Mouse (Mus musculus) MEL (cell line): ENCODE results near the gene Cyfip2. TPM values are rescaled to one million over a fixed set of nuclear protein-coding genes. Genes with fewer than 3 reads are reported as not detected.
"Not testable (repeated sequence)": the region's sequence is repeated elsewhere in the genome, so short reads cannot be mapped to it uniquely, and the experiment has no call there.

Experiments used
- DNase-seq: peaks from one replicate; pipeline ENCODE4 v3.0.0; 2011; ENCODE audit warnings: low read depth, low spot score
- H3K27ac ChIP-seq: 2 replicates; pipeline ENCODE4 v1.5.1; 2012; ENCODE audit warnings: low read depth, mild to moderate bottlenecking, control low read depth, low read length, moderate library complexity; ENCODE audit not compliant: control insufficient read depth
- H3K27me3 ChIP-seq, 2 experiments: fragments of 150-350 bp in 1 of 2; sonication (generic) in 1 of 2; 2 replicates each; pipeline ENCODE4 v1.6.1; 2012; ENCODE audit warnings: low read length in 2 of 2, mild to moderate bottlenecking in 2 of 2, improper control_type of control experiment in 1 of 2, moderate library complexity in 1 of 2; ENCODE audit not compliant: insufficient read depth in 2 of 2, control insufficient read depth in 1 of 2
- H3K36me3 ChIP-seq, 2 experiments: 2 replicates each; pipeline ENCODE4 v1.6.1; 2012 to 2014; ENCODE audit warnings: low read length in 2 of 2, improper control_type of control experiment in 1 of 2, inconsistent platforms in 1 of 2, mild to moderate bottlenecking in 1 of 2; ENCODE audit not compliant: insufficient read depth in 2 of 2, control insufficient read depth in 1 of 2
- H3K4me1 ChIP-seq, 2 experiments: fragments of 150-350 bp in 1 of 2; sonication (generic) in 1 of 2; 2 replicates each; pipeline ENCODE4 v1.6.1; 2012; ENCODE audit warnings: low read length in 2 of 2, improper control_type of control experiment in 1 of 2, mild to moderate bottlenecking in 1 of 2; ENCODE audit not compliant: insufficient read depth in 2 of 2, control insufficient read depth in 1 of 2
- H3K4me3 ChIP-seq, 2 experiments: fragments of 150-350 bp in 1 of 2; sonication (generic) in 1 of 2; 2 replicates each; pipeline ENCODE4 v1.5.1; 2012; ENCODE audit warnings: low read depth in 2 of 2, low read length in 2 of 2, mild to moderate bottlenecking in 2 of 2, moderate library complexity in 2 of 2, control low read depth in 1 of 2, improper control_type of control experiment in 1 of 2; ENCODE audit not compliant: control insufficient read depth in 1 of 2, insufficient read depth in 1 of 2
- H3K79me2 ChIP-seq: 2 replicates; pipeline ENCODE4 v1.6.1; 2012; ENCODE audit warnings: mild to moderate bottlenecking, low read length, moderate library complexity; ENCODE audit not compliant: control insufficient read depth, poor library complexity, insufficient read depth
- H3K9ac ChIP-seq: 2 replicates; pipeline ENCODE4 v1.6.1; 2012; ENCODE audit warnings: low read depth, mild to moderate bottlenecking, control low read depth, low read length, moderate library complexity; ENCODE audit not compliant: control insufficient read depth, poor library complexity, severe bottlenecking
- H3K9me3 ChIP-seq: fragments of 150-350 bp; sonication (generic); replicated peaks from 2 replicates; pipeline ENCODE4 v1.6.1; 2012; ENCODE audit warnings: mild to moderate bottlenecking, low read length, improper control_type of control experiment, moderate library complexity; ENCODE audit not compliant: insufficient read depth
- CHD1 ChIP-seq: IDR thresholded peaks from 2 replicates; pipeline ENCODE4 v1.6.1; 2012; ENCODE audit warnings: low read depth, mild to moderate bottlenecking, inconsistent platforms, low read length, improper control_type of control experiment
- ELF1 ChIP-seq: IDR thresholded peaks from 2 replicates; pipeline ENCODE4 v1.6.1; 2014; ENCODE audit warnings: low read depth, mild to moderate bottlenecking, inconsistent platforms, low read length, improper control_type of control experiment, moderate library complexity
- EP300 ChIP-seq, 2 experiments: IDR thresholded peaks; 2 replicates each; pipeline ENCODE4 v1.6.1; 2011; ENCODE audit warnings: improper control_type of control experiment in 2 of 2, low read length in 2 of 2, low read depth in 1 of 2, mild to moderate bottlenecking in 1 of 2
- ETS1 ChIP-seq: IDR thresholded peaks from 2 replicates; pipeline ENCODE4 v1.6.1; 2012; ENCODE audit warnings: low read depth, mild to moderate bottlenecking, inconsistent platforms, low read length, improper control_type of control experiment, moderate library complexity
- GABPA ChIP-seq: IDR thresholded peaks from 2 replicates; pipeline ENCODE4 v1.6.1; 2012; ENCODE audit warnings: low read depth, mild to moderate bottlenecking, inconsistent platforms, low read length, improper control_type of control experiment, moderate library complexity
- GATA1 ChIP-seq: IDR thresholded peaks from 2 replicates; pipeline ENCODE4 v1.6.1; 2011; ENCODE audit warnings: low read depth, low read length, improper control_type of control experiment
- HCFC1 ChIP-seq: IDR thresholded peaks from 2 replicates; pipeline ENCODE4 v1.6.1; 2012; ENCODE audit warnings: low read depth, mild to moderate bottlenecking, inconsistent platforms, low read length, improper control_type of control experiment, moderate library complexity
- JUND ChIP-seq: IDR thresholded peaks from 2 replicates; pipeline ENCODE4 v1.6.1; 2011; ENCODE audit warnings: low read depth, mild to moderate bottlenecking, improper control_type of control experiment, low read length
- MAFK ChIP-seq: IDR thresholded peaks from 2 replicates; pipeline ENCODE4 v1.6.1; 2011; ENCODE audit warnings: low read depth, mild to moderate bottlenecking, low read length, improper control_type of control experiment, borderline replicate concordance
- NELFE ChIP-seq: IDR thresholded peaks from 2 replicates; pipeline ENCODE4 v1.6.1; 2011; ENCODE audit warnings: low read depth, low read length, improper control_type of control experiment
- NRF1 ChIP-seq: IDR thresholded peaks from 2 replicates; pipeline ENCODE4 v1.6.1; 2014; ENCODE audit warnings: low read depth, mild to moderate bottlenecking, inconsistent platforms, low read length, improper control_type of control experiment, moderate library complexity; ENCODE audit not compliant: poor library complexity, insufficient read depth, severe bottlenecking
- POLR2A ChIP-seq, 2 experiments: IDR thresholded peaks; 2 replicates each; pipeline ENCODE4 v1.6.1; 2011 to 2012; ENCODE audit warnings: low read length in 2 of 2, mild to moderate bottlenecking in 2 of 2, control low read depth in 1 of 2, improper control_type of control experiment in 1 of 2, low read depth in 1 of 2, moderate library complexity in 1 of 2; ENCODE audit not compliant: control insufficient read depth in 1 of 2, insufficient read depth in 1 of 2, poor library complexity in 1 of 2
- POLR2AphosphoS2 ChIP-seq: IDR thresholded peaks from 2 replicates; pipeline ENCODE4 v1.6.1; 2011; ENCODE audit warnings: low read length, improper control_type of control experiment
- POLR2AphosphoS5 ChIP-seq: IDR thresholded peaks from 2 replicates; pipeline ENCODE4 v1.6.1; 2012; ENCODE audit warnings: low read depth, borderline replicate concordance, mild to moderate bottlenecking, inconsistent platforms, low read length, moderate library complexity, mixed read lengths
- RAD21 ChIP-seq: IDR thresholded peaks from 2 replicates; pipeline ENCODE4 v1.6.1; 2011; ENCODE audit warnings: mild to moderate bottlenecking, low read depth, low read length, improper control_type of control experiment
- RCOR1 ChIP-seq: IDR thresholded peaks from 2 replicates; pipeline ENCODE4 v1.6.1; 2012; ENCODE audit warnings: low read depth, mild to moderate bottlenecking, inconsistent platforms, low read length, improper control_type of control experiment
- SMC3 ChIP-seq: IDR thresholded peaks from 2 replicates; pipeline ENCODE4 v1.6.1; 2011; ENCODE audit warnings: low read depth, low read length, improper control_type of control experiment
- TAL1 ChIP-seq: IDR thresholded peaks from 2 replicates; pipeline ENCODE4 v1.6.1; 2012; ENCODE audit warnings: mild to moderate bottlenecking, inconsistent platforms, low read length, moderate library complexity, mixed read lengths
- TBP ChIP-seq: IDR thresholded peaks from 2 replicates; pipeline ENCODE4 v1.8.0; 2011; ENCODE audit warnings: low read depth, low read length, improper control_type of control experiment
- TCF12 ChIP-seq: IDR thresholded peaks from 2 replicates; pipeline ENCODE4 v1.6.1; 2014; ENCODE audit warnings: low read depth, mild to moderate bottlenecking, inconsistent platforms, low read length, improper control_type of control experiment, moderate library complexity
- UBTF ChIP-seq: IDR thresholded peaks from 2 replicates; pipeline ENCODE4 v1.6.1; 2012; ENCODE audit warnings: low read depth, mild to moderate bottlenecking, inconsistent platforms, low read length, improper control_type of control experiment, moderate library complexity, borderline replicate concordance; ENCODE audit not compliant: insufficient read depth
- USF1 ChIP-seq: IDR thresholded peaks from 2 replicates; pipeline ENCODE4 v1.6.1; 2014; ENCODE audit warnings: low read depth, mild to moderate bottlenecking, inconsistent platforms, low read length, improper control_type of control experiment, moderate library complexity
- USF2 ChIP-seq, 2 experiments: IDR thresholded peaks; 2 replicates each; pipeline ENCODE4 v1.6.1; 2011 to 2012; ENCODE audit warnings: improper control_type of control experiment in 2 of 2, low read length in 2 of 2, borderline replicate concordance in 1 of 2, inconsistent platforms in 1 of 2, low read depth in 1 of 2, mild to moderate bottlenecking in 1 of 2; ENCODE audit not compliant: insufficient read depth in 1 of 2
- ZC3H11A ChIP-seq: IDR thresholded peaks from 2 replicates; pipeline ENCODE4 v1.6.1; 2012; ENCODE audit warnings: low read depth, mild to moderate bottlenecking, inconsistent platforms, low read length, improper control_type of control experiment
- ZNF384 ChIP-seq: IDR thresholded peaks from 2 replicates; pipeline ENCODE4 v1.6.1; 2012; ENCODE audit warnings: low read depth, mild to moderate bottlenecking, inconsistent platforms, low read length, improper control_type of control experiment
- polyA plus RNA-seq, 2 experiments: library from polyadenylated mRNA; stranded (reverse) in 1 of 2; unstranded in 1 of 2; fragments of >175 nt in 1 of 2; fragments of >200 nt in 1 of 2; gene quantifications; 2 replicates each; pipeline versions ENCODE4 v1.2.1 to v1.2.4; 2012; ENCODE audit warnings: low replicate concordance in 2 of 2, low read depth in 1 of 2; ENCODE audit not compliant: insufficient read length in 2 of 2, insufficient read depth in 1 of 2, missing spikeins in 1 of 2
- total RNA-seq: library from RNA; depleted of rRNA; stranded (reverse); fragments of 300-350 nt; gene quantifications from 2 replicates; pipeline ENCODE4 v1.2.3, GENCODE M21; 2012

Gene Cyfip2
- total and polyA plus RNA-seq, 3 experiments = 9.9 to 31.8 (median 18.9) TPM

DNA sequence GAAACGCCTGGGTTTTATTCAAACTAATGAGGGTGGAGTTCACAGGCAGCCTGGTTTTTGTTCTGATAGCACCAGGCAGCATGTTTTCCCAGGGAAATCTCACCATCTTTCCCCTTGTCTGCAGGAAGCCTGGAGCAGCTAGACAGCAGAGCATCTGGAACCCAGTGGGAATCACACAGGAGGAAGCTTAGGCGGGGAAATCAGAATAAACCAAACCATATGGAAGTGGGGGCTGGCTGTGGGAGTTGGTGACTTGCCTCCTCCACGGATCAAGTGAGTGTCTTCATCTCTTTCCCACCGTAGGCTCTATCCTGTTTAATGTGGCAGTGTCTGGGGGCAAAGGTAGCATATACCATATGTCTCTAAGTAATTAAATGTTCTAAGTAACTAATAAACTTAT, 127.2 kb downstream of the Cyfip2 start:
- Histone ChIP-seq H3K9me3 (no peaks in the 10 kb centered on the region), H3K36me3 (no peaks in the 10 kb centered on the region), H3K9ac (no peak overlapping the region), H3K27me3 (peaks cover 0 to 7% of the 10 kb centered on the region in 2 experiments; a peak in 3 of 4 replicates), H3K27ac (no peak overlapping the region), H3K4me1 (no peaks in the 10 kb centered on the region), H3K4me3 (no peak overlapping the region), H3K79me2 (no peaks in the 10 kb centered on the region)
- no peak for DNase-seq
- TF ChIP-seq USF1 = no peak
- TF ChIP-seq ELF1 = no peak
- no peak for TF ChIP-seq HCFC1
- no peak for TF ChIP-seq RAD21
- no peak for TF ChIP-seq ZNF384
- no peak for TF ChIP-seq TAL1
- TF ChIP-seq ZC3H11A = no peak
- TF ChIP-seq GATA1 = no peak
- no peak for TF ChIP-seq TBP
- no peak for TF ChIP-seq MAFK
- TF ChIP-seq UBTF = no peak
- no peak for TF ChIP-seq NELFE
- no peak for TF ChIP-seq USF2 (IDR thresholded peaks at IDR 0.05; ENCODE audit: borderline replicate concordance in 1 of 2, insufficient read depth in 1 of 2, low read depth in 1 of 2, low read length in 2 of 2)
- no peak for TF ChIP-seq POLR2AphosphoS5
- no peak for TF ChIP-seq CHD1
- TF ChIP-seq GABPA = no peak
- TF ChIP-seq POLR2A (IDR thresholded peaks at IDR 0.05; ENCODE audit: control insufficient read depth in 1 of 2, insufficient read depth in 1 of 2, low read depth in 1 of 2, low read length in 2 of 2, poor library complexity in 1 of 2) = no peak
- TF ChIP-seq, all 39 proteins: peak for 0

DNA sequence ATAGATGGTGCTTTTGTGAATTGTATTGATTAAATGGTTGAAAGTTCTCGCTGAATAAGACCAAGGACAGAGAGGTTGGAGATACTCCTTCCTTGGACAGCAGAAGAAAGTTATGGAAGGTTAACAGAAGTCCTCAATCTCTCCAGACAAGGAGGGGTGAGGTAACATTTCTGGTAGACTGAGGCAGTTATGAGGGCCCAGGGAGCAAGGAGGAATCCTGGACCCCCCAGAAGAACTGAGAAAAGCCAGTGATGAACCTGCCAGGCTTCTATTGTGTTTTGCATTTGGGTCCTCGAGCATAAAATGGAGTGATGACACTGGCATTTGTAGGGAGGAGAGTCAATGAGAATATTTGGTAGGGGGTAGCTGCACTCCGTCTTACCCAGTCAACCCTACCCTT, 127.7 kb downstream of the Cyfip2 start:
- DNase-seq = no peak
- H3K4me3 ChIP-seq = no peak overlapping the region
- TF ChIP-seq CHD1 (no peak), SMC3 (no peak), NELFE (no peak), POLR2AphosphoS2 (no peak), EP300 (IDR thresholded peaks at IDR 0.05; ENCODE audit: low read depth in 1 of 2, low read length in 2 of 2) (no peak), RCOR1 (no peak), ETS1 (no peak), GABPA (no peak), NRF1 (no peak), TAL1 (no peak), USF1 (no peak), HCFC1 (no peak), TCF12 (no peak), JUND (no peak)
- no peak overlapping the region for H3K27ac ChIP-seq
- H3K27me3 ChIP-seq = peaks cover 0 to 7% of the 10 kb centered on the region in 2 experiments; a peak in 3 of 4 replicates
- no peaks in the 10 kb centered on the region for H3K79me2 ChIP-seq
- no peaks in the 10 kb centered on the region for H3K4me1 ChIP-seq
- no peaks in the 10 kb centered on the region for H3K36me3 ChIP-seq
- no peak overlapping the region for H3K9ac ChIP-seq
- no peaks in the 10 kb centered on the region for H3K9me3 ChIP-seq

GRCm38 (mm10) chr11:46182031-46182430, 130.6 kb downstream of the Cyfip2 start:
- DNase-seq, H3K9me3 ChIP-seq, H3K4me1 ChIP-seq, H3K36me3 ChIP-seq, H3K4me3 ChIP-seq, H3K9ac ChIP-seq, H3K27me3 ChIP-seq, H3K79me2 ChIP-seq, H3K27ac ChIP-seq: not testable (repeated sequence)
